Mouse (Mus musculus) intestine, postnatal 0 days (tissue): ENCODE results near the gene Gm10491. TPM values are rescaled to one million over a fixed set of nuclear protein-coding genes. Genes with fewer than 3 reads are reported as not detected.

ENCODE experiments used
- ATAC-seq: fragments of 200-750 bp; cut with Nextera tagmentation; 2 replicates; pipeline ENCODE4 v1.8.0; 2017; ENCODE audit warnings: mild to moderate bottlenecking, moderate TSS enrichment, moderate library complexity
- H3K27ac ChIP-seq: fragments of 300-500 bp; sonication (generic); 2 replicates; pipeline ENCODE4 v1.5.1; 2014; ENCODE audit warnings: mild to moderate bottlenecking, low read depth, low read length, moderate library complexity
- H3K27me3 ChIP-seq: fragments of 300-500 bp; sonication (generic); replicated peaks from 2 replicates; pipeline ENCODE4 v1.6.1; 2014; ENCODE audit warnings: low read length, mixed read lengths; ENCODE audit not compliant: control insufficient read depth, insufficient read depth
- H3K36me3 ChIP-seq: fragments of 300-500 bp; sonication (generic); 2 replicates; pipeline ENCODE4 v1.6.1; 2014; ENCODE audit warnings: mild to moderate bottlenecking, moderate library complexity; ENCODE audit not compliant: control insufficient read depth, insufficient read depth
- H3K4me1 ChIP-seq: fragments of 300-500 bp; sonication (generic); replicated peaks from 2 replicates; pipeline ENCODE4 v1.6.1; 2014; ENCODE audit warnings: antibody characterized with exemption, low read length, mixed read lengths; ENCODE audit not compliant: control insufficient read depth, insufficient read depth
- H3K4me2 ChIP-seq: fragments of 300-500 bp; sonication (generic); replicated peaks from 2 replicates; pipeline ENCODE4 v1.6.1; 2014; ENCODE audit warnings: low read depth, mild to moderate bottlenecking, moderate library complexity
- H3K4me3 ChIP-seq: fragments of 300-500 bp; sonication (generic); 2 replicates; pipeline ENCODE4 v1.5.1; 2014; ENCODE audit warnings: low read depth, low read length
- H3K9ac ChIP-seq: fragments of 300-500 bp; sonication (generic); 2 replicates; pipeline ENCODE4 v1.6.1; 2014; ENCODE audit warnings: mild to moderate bottlenecking, low read depth, low read length
- H3K9me3 ChIP-seq: fragments of 300-500 bp; sonication (generic); 2 replicates; pipeline ENCODE4 v1.6.1; 2016; ENCODE audit warnings: mixed run types; ENCODE audit not compliant: control insufficient read depth
- CTCF ChIP-seq: sonication (generic); IDR thresholded peaks from 2 replicates; pipeline ENCODE4 v1.5.1; 2016; ENCODE audit warnings: low read depth, mild to moderate bottlenecking, control low read depth, antibody characterized with exemption, moderate library complexity
- WGBS: fragments of 180-500 bp; shearing (Covaris S2); extraction: QIAGEN DNeasy Blood & Tissue Kit; methylation state at CpG from one replicate; pipeline ENCODE4 v1.1.7; 2014; 5-methylcytosine and 5-hydroxymethylcytosine counted together
- polyA plus RNA-seq: library from polyadenylated mRNA; unstranded; fragments of >200 nt; fragmentation: Nextera tagmentation; extraction: Ambion mirVana; gene quantifications from 2 replicates; pipeline ENCODE4 v1.2.1, GENCODE M21; 2015

Gm10491 gene
- polyA plus RNA-seq, 1 experiment from 2014 or later = not detected

GRCm38 (mm10) chrX:7868506-7868905 is 39.1 kb downstream of the Gm10491 start:
- Histone ChIP-seq H3K36me3 (peaks cover 6% of the 10 kb centered on the region; the same call in 1 of the 2 replicates), H3K4me2 (no peak overlapping the region), H3K9ac (no peak overlapping the region), H3K27me3 (no peaks in the 10 kb centered on the region), H3K9me3 (no peaks in the 10 kb centered on the region), H3K27ac (no peak overlapping the region), H3K4me3 (no peak overlapping the region), H3K4me1 (no peaks in the 10 kb centered on the region)
- WGBS = 73% methylated on average over 2 of the region's 2 CpGs
- no peak for ATAC-seq
- no peak for TF ChIP-seq CTCF

DNA sequence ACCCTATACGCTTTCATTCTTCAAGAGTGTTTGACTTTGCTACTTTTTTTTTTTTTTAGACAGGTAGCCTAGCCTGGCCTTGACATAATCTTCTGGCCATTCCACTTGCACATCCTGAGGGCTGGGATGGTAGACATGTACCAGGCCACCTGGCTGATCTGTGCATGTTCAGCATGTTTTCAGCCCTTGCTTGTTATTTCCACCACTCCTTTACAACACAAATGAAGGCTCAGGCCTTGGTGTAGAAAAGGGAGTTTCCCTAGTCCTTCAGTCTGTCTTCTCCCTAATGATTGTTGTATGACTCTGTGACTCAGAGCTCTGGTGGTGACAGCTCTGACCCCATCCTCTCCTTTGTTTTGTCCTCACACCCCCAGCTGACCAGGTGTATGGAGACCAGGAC is 40.5 kb downstream of the Gm10491 start:
- no peaks in the 10 kb centered on the region for H3K27me3 ChIP-seq
- ATAC-seq = no peak
- WGBS = 88% methylated on average over 1 of the region's 1 CpGs

DNA sequence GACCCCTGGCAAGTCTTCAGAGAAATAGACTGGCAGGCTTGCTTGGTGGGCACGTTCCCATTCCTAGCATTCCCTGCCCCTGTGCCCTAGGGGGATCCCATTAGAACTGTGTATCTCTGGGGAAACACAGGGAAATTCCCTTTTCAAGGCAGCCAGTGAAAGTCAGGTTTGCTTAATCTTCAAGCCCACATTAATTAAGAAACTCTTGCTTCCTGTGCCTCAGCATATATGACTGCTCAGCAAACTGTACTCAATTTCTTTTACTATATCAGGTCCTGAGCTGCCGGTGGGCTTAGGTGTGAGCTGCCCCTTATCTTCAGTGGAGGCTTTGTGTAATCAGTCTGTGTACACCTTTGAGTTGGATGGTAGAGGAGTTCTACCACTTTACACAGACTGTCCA is 41.8 kb downstream of the Gm10491 start:
- peaks cover 6% of the 10 kb centered on the region; the same call in 1 of the 2 replicates for H3K36me3 ChIP-seq
- no peak for TF ChIP-seq CTCF
- H3K9me3 ChIP-seq = no peaks in the 10 kb centered on the region
- H3K4me2 ChIP-seq = no peak overlapping the region
- 49% methylated on average over 2 of the region's 2 CpGs for WGBS
- H3K4me1 ChIP-seq = no peaks in the 10 kb centered on the region
- H3K4me3 ChIP-seq = no peak overlapping the region
- no peak overlapping the region for H3K9ac ChIP-seq
- no peak for ATAC-seq
- H3K27ac ChIP-seq = no peak overlapping the region
- no peaks in the 10 kb centered on the region for H3K27me3 ChIP-seq

More for the DNA sequence above, 40.5 kb downstream of the Gm10491 start:
- H3K4me1 ChIP-seq = no peaks in the 10 kb centered on the region
- no peaks in the 10 kb centered on the region for H3K9me3 ChIP-seq
- TF ChIP-seq CTCF = no peak
- H3K27ac ChIP-seq = no peak overlapping the region; the same call in 1 of the 2 replicates
- peaks cover 6% of the 10 kb centered on the region; the same call in 1 of the 2 replicates for H3K36me3 ChIP-seq
- no peak overlapping the region for H3K4me2 ChIP-seq
- H3K9ac ChIP-seq = no peak overlapping the region
- H3K4me3 ChIP-seq = no peak overlapping the region

DNA sequence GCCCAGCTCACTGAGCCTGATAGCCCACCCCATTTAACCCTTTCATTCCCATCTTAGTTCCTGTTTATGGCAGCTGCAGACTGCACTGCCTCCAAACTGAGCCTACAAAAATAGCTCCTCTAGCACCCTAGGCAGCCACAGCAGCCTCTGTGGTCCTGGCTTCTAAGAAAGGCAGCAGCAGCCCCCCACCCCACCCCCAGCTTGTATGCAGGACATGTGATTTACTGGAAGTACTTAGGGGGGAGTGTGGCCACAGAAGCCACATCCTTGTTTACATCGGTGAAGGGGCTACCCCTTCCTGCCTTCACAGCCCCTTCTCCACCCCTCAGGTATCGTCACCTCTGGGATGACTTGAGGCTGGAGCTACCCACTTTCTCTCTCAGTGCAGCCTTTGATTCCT is 42.3 kb downstream of the Gm10491 start:
- Histone ChIP-seq H3K4me3 (no peak overlapping the region), H3K9me3 (no peaks in the 10 kb centered on the region), H3K27me3 (no peaks in the 10 kb centered on the region), H3K9ac (no peak overlapping the region), H3K4me1 (no peaks in the 10 kb centered on the region), H3K4me2 (no peak overlapping the region), H3K27ac (no peak overlapping the region), H3K36me3 (peaks cover 6% of the 10 kb centered on the region; the same call in 1 of the 2 replicates)
- no peak for TF ChIP-seq CTCF
- no peak for ATAC-seq
- 61% methylated on average over 2 of the region's 2 CpGs for WGBS

- ATAC-seq = no peak
- H3K9ac ChIP-seq = no peak overlapping the region
- 78% methylated on average over 3 of the region's 3 CpGs for WGBS
- H3K4me2 ChIP-seq = no peak overlapping the region
- H3K4me3 ChIP-seq = no peak overlapping the region
- H3K9me3 ChIP-seq = no peaks in the 10 kb centered on the region
- peaks cover 6% of the 10 kb centered on the region; the same call in 1 of the 2 replicates for H3K36me3 ChIP-seq
- H3K27me3 ChIP-seq = no peaks in the 10 kb centered on the region
- no peak overlapping the region for H3K27ac ChIP-seq
- no peak for TF ChIP-seq CTCF
- H3K4me1 ChIP-seq = no peaks in the 10 kb centered on the region
These were observed 43.1 kb downstream of the Gm10491 start for GRCm38 (mm10) chrX:7864551-7864950.

DNA sequence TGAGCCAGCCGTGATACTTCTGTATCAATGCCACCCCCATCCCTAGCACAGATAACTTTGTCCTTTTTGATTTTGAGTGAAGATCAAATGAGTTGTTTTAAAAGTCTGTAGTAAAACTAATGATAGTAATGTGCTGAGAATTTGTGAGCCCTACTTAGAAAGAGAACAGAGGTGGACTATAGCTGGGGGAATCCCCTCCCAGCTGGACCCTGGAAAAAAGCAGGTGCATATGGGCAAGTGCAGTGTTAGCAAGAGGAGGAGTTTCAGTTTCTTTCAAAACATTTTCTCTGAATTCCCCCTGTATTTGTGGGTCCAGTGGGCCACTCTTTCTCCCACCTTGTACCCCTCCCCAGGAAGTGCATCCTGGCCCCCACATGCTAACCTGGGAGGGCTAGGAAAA is 44.5 kb downstream of the Gm10491 start:
- TF ChIP-seq CTCF = no peak
- peaks cover 6% of the 10 kb centered on the region; the same call in 1 of the 2 replicates for H3K36me3 ChIP-seq
- no peak for ATAC-seq
- 80% methylated on average over 1 of the region's 1 CpGs for WGBS
- no peaks in the 10 kb centered on the region for H3K27me3 ChIP-seq
- H3K27ac ChIP-seq = no peak overlapping the region
- H3K4me2 ChIP-seq = no peak overlapping the region
- no peak overlapping the region for H3K4me3 ChIP-seq
- H3K9ac ChIP-seq = no peak overlapping the region
- no peaks in the 10 kb centered on the region for H3K4me1 ChIP-seq
- no peaks in the 10 kb centered on the region for H3K9me3 ChIP-seq
